ENCODE assay signal across 8 mouse cellular contexts in the genomic region with DNA sequence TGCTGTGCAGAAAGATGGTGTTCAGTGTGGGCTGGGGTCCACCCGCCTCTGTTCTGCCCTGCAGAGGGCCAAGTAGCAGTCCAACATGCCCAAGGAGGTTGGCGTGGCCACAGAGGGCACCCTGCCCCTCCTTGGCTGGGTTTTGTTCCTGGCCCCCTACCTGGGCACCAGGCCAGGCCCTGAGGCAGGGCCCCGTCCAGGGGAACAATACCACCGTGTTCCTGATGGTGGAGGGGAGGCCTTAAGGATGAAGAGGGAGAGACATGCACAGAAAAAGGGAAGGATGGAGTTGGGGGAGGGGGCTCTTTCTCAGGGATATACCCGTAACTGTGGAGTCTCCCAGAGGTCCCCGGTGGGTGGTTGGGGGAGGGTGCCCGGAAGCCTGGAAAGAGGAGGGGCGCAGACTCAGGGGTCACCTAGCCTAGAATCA. TPM values are rescaled to one million over a fixed set of nuclear protein-coding genes. Genes with fewer than 3 reads are reported as not detected.
DNase-seq lines count a peak whose midpoint lies in the region; ATAC-seq lines count a peak whose summit lies in the region.

No protein-coding gene starts in this region.

- H3K36me3 ChIP-seq in hindbrain, embryonic 11.5 days (ENCODE audit: control insufficient read depth, insufficient read depth, low read length): no peaks in the 10 kb centered on the region

- peak overlapping the region; percentile 17 for H3K27ac ChIP-seq in hindbrain, embryonic 11.5 days (ENCODE audit: low read depth, low read length)

- peak overlapping the region; percentile 89 for H3K4me2 ChIP-seq in hindbrain, embryonic 11.5 days (replicated peaks; ENCODE audit: low read depth, low read length)

- peak; percentile 19 to 37 for DNase-seq in kidney, adult 8-10 months
- no peak for DNase-seq in kidney, adult 9 months
- DNase-seq in NIH3T3 (ENCODE audit: low read depth): peak; percentile 46
- no peak for DNase-seq in hindbrain, embryonic 11.5 days (ENCODE audit: low spot score)
- DNase-seq in lung, postnatal 4 days: peak; percentile 45 to 68
- no peak for DNase-seq in layer of hippocampus, postnatal 25 days (ENCODE audit: extremely low spot score in 1 of 2, low spot score in 1 of 2)
- DNase-seq in natural killer cell, adult 2 months (ENCODE audit: low spot score in 2 of 2): no peak
- DNase-seq in adrenal gland, adult 18-20 months (ENCODE audit: low spot score in 2 of 2): no peak

- H3K27me3 ChIP-seq in hindbrain, embryonic 11.5 days (ENCODE audit: control insufficient read depth, insufficient read depth, low read length): 0 out of 2 replicates have a peak, but pooled peaks cover 4% of the 10 kb centered on the region

- no peaks in the 10 kb centered on the region for H3K9me3 ChIP-seq in hindbrain, embryonic 11.5 days (ENCODE audit: control insufficient read depth, low read length)

- H3K4me1 ChIP-seq in hindbrain, embryonic 11.5 days (replicated peaks; ENCODE audit: control insufficient read depth, insufficient read depth, low read length): peaks cover 28% of the 10 kb centered on the region

- peak overlapping the region; percentile 63 for H3K9ac ChIP-seq in hindbrain, embryonic 11.5 days (ENCODE audit: low read depth, low read length)

- peak overlapping the region; percentile 47; the same call in 1 of the 2 replicates for H3K4me3 ChIP-seq in hindbrain, embryonic 11.5 days (ENCODE audit: low read depth, low read length)

- no peak for ATAC-seq in hindbrain, embryonic 11.5 days (ENCODE audit: low FRiP score)

- WGBS in hindbrain, embryonic 11.5 days: 19% methylated on average over 8 of the region's 8 CpGs

RNA-seq across cellular contexts. Expression of gene Nanos3, which starts 15.1 kb away (rescaled TPM):
- 4.5 and 5.6 TPM in 2 replicates for polyA plus RNA-seq in hindbrain, embryonic 11.5 days (2014; fragmentation: Nextera tagmentation; extraction: Ambion mirVana)
- 1 to 10 TPM; 2.6 to 3.0 TPM for total RNA-seq in layer of hippocampus, postnatal 25 days (2021)
- total RNA-seq in adrenal gland, adult 18-20 months (2021): under 1 TPM in 1 of 2 experiments, not detected in 1; 0.61 TPM

RNA-seq across cellular contexts. Expression of gene Zswim4, which starts 36.7 kb away (rescaled TPM):
- polyA plus RNA-seq in hindbrain, embryonic 11.5 days (2014; fragmentation: Nextera tagmentation; extraction: Ambion mirVana): 22.5 and 26.1 TPM in 2 replicates
- total RNA-seq in layer of hippocampus, postnatal 25 days (2021): 10 to 100 TPM; 16.5 to 20.4 TPM
- 10 to 100 TPM; 36.4 to 56.0 TPM for total RNA-seq in adrenal gland, adult 18-20 months (2021)

RNA-seq across cellular contexts. Expression of gene D8Ertd738e, which starts 49.4 kb away (rescaled TPM):
- polyA plus RNA-seq in hindbrain, embryonic 11.5 days (2014; fragmentation: Nextera tagmentation; extraction: Ambion mirVana): 298 and 313 TPM in 2 replicates
- 100 to 1,000 TPM; 140 to 152 TPM for total RNA-seq in layer of hippocampus, postnatal 25 days (2021)
- total RNA-seq in adrenal gland, adult 18-20 months (2021): 100 to 1,000 TPM; 292 to 304 TPM

RNA-seq across cellular contexts. Expression of gene 4930432K21Rik, which starts 52.3 kb away (rescaled TPM):
- 0.57 and 0.88 TPM in 2 replicates for polyA plus RNA-seq in hindbrain, embryonic 11.5 days (2014; fragmentation: Nextera tagmentation; extraction: Ambion mirVana)
- total RNA-seq in layer of hippocampus, postnatal 25 days (2021): 1 to 10 TPM; 1.4 to 2.1 TPM
- total RNA-seq in adrenal gland, adult 18-20 months (2021): under 1 TPM in 1 of 2 experiments, not detected in 1; 0.38 TPM

RNA-seq across cellular contexts. Expression of gene Cc2d1a, which starts 52.4 kb away (rescaled TPM):
- 8.5 and 8.8 TPM in 2 replicates for polyA plus RNA-seq in hindbrain, embryonic 11.5 days (2014; fragmentation: Nextera tagmentation; extraction: Ambion mirVana)
- total RNA-seq in layer of hippocampus, postnatal 25 days (2021): 10 to 100 TPM; 52.6 to 54.0 TPM
- 10 to 100 TPM; 26.5 to 30.5 TPM for total RNA-seq in adrenal gland, adult 18-20 months (2021)

Comparison
In these comparisons a context has a peak if more than half of its experiments do, and no peak if none do; other contexts are left out.
1. DNase-seq: peak in kidney, adult 8-10 months (2 of 2), NIH3T3 (single experiment) and lung, postnatal 4 days (2 of 2); none in kidney, adult 9 months (single experiment), hindbrain, embryonic 11.5 days (single experiment), layer of hippocampus, postnatal 25 days (0 of 2), natural killer cell, adult 2 months (0 of 2) and adrenal gland, adult 18-20 months (0 of 2).